Mouse (Mus musculus) lung, adult 2 months (tissue): Measurements from ENCODE around the gene Prkaca. TPM values are rescaled to one million over a fixed set of nuclear protein-coding genes. Genes with fewer than 3 reads are reported as not detected.

Source experiments
- DNase-seq: peaks from one replicate; pipeline ENCODE4 v3.0.0; 2022
- H3K4me1 ChIP-seq: fragments of 200-500 bp; 2 replicates; pipeline ENCODE4 v1.6.1; 2011; ENCODE audit warnings: low read length; ENCODE audit not compliant: control insufficient read depth, insufficient read depth
- H3K4me3 ChIP-seq: fragments of 200-500 bp; replicated peaks from 2 replicates; pipeline ENCODE3; 2011; ENCODE audit warnings: low read depth, mild to moderate bottlenecking, control low read depth, low read length; ENCODE audit errors: extremely low read depth
- CTCF ChIP-seq: fragments of 200-500 bp; IDR thresholded peaks from 2 replicates; pipeline ENCODE4 v1.5.1; 2011; ENCODE audit warnings: mild to moderate bottlenecking, low read length, control low read depth; ENCODE audit not compliant: insufficient read depth
- POLR2A ChIP-seq: fragments of 200-500 bp; IDR thresholded peaks from 2 replicates; pipeline ENCODE4 v1.6.1; 2011; ENCODE audit warnings: low read depth, mild to moderate bottlenecking, control low read depth, low read length, borderline replicate concordance; ENCODE audit errors: extremely low read depth
- WGBS: fragments of 180-500 bp; shearing (Covaris S2); methylation state at CpG from one replicate; pipeline ENCODE4 v1.1.7; 2018; 5-methylcytosine and 5-hydroxymethylcytosine counted together
- polyA plus RNA-seq: library from polyadenylated mRNA; depleted of rRNA; stranded (reverse); fragments of >200 nt; gene quantifications from 2 replicates; pipeline ENCODE4 v1.2.3, GENCODE M21; 2012; rRNA removed

The Prkaca gene
- polyA plus RNA-seq, 1 experiment = 79.9 TPM

GRCm38 (mm10) chr8:84042948-84043342 lies 70.2 kb downstream of the Prkaca start:
- no peak for DNase-seq
- H3K4me1 ChIP-seq = peaks cover 3% of the 10 kb centered on the region; the same call in 1 of the 2 replicates
- 41% methylated on average over 12 of the region's 12 CpGs for WGBS
- H3K4me3 ChIP-seq = no peak overlapping the region
- TF ChIP-seq CTCF (no peak), POLR2A (no peak)

DNA sequence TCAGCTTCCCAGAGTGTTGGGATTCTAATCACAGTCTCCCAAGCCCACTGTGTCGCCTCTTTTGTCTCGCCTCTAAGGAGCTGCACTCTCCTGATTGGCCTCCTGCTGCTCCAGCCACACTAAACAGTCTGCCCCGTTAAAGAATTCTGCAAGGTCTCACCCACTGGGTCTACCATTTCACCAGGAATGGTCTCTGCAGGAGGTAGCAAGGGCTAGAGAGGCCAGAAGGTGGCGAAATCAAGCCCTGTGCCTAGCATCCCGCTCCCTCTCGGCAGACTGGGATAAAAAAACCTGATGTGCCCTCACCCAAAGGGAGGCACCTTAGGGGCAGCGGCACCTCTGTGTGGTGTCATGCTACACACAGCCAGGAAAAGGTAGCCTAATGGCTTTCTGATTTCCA lies 71.3 kb downstream of the Prkaca start:
- TF ChIP-seq CTCF = no peak
- TF ChIP-seq POLR2A = no peak
- 22% methylated on average over 7 of the region's 7 CpGs for WGBS
- DNase-seq = no peak
- Histone ChIP-seq H3K4me3 (no peak overlapping the region), H3K4me1 (peaks cover 3% of the 10 kb centered on the region; the same call in 1 of the 2 replicates)

DNA sequence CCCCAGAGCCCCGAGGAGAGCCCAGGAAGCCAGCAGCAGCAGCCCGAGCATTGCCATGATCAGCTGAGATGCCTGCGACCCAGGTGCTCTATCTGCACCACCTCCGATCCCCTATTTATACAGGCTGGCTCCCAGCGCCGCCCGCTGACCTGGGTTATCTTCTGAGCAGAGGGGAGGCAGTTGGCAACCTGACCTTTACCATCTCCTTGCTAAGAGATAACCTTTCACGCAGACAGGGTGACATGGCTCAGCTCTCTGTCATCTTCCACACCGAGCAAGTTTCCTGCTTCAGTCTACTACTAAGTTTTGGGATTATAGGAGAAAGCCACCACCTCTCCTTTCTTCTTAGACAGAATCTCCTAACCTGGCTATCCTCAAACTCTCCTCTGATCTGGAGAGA lies 72.1 kb downstream of the Prkaca start, which contains the start of gene Rln3:
TSS of gene Rln3 (minus strand) at position 101 of the 400 bp plus-strand sequence.
- 36% methylated on average over 9 of the region's 9 CpGs for WGBS
- DNase-seq = no peak

More for the DNA sequence above, 72.1 kb downstream of the Prkaca start, which contains the start of gene Rln3:
- Histone ChIP-seq H3K4me3 (no peak within 1 kb of the TSS), H3K4me1 (peaks cover 3% of the 10 kb centered on the region; the same call in 1 of the 2 replicates)
- TF ChIP-seq POLR2A = no peak
- TF ChIP-seq CTCF = no peak

Other genes starting within 250 kb of the Prkaca start
- gene Adgre5, start 231.7 kb upstream of the Prkaca start, polyA plus RNA-seq = 557 and 634 TPM in 2 replicates
- 81.1 and 86.4 TPM in 2 replicates for gene Adgrl1, start 72.9 kb upstream of the Prkaca start, polyA plus RNA-seq
- 1.7 and 2.0 TPM in 2 replicates for gene Gm10644, start 17.8 kb upstream of the Prkaca start, polyA plus RNA-seq
- 7.5 and 7.9 TPM in 2 replicates for gene Asf1b, start 17.5 kb upstream of the Prkaca start, polyA plus RNA-seq
- gene Samd1, start 24.7 kb downstream of the Prkaca start, polyA plus RNA-seq = 37.0 and 37.9 TPM in 2 replicates
- gene 1700067K01Rik, start 28.5 kb downstream of the Prkaca start, polyA plus RNA-seq = 0.35 and 0.36 TPM in 2 replicates
- 29.5 and 57.0 TPM in 2 replicates for gene 2210011C24Rik, start 39.2 kb downstream of the Prkaca start, polyA plus RNA-seq
- 0.42 and 0.89 TPM in 2 replicates for gene Palm3, start 48.5 kb downstream of the Prkaca start, polyA plus RNA-seq
- 7.5 and 8.4 TPM in 2 replicates for gene Il27ra, start 69.6 kb downstream of the Prkaca start, polyA plus RNA-seq
- 0.22 and 0.71 TPM in 2 replicates for gene Rln3, start 72.0 kb downstream of the Prkaca start, polyA plus RNA-seq
- gene Gm10643, start 92.1 kb downstream of the Prkaca start, polyA plus RNA-seq = 0.71 and 1.0 TPM in 2 replicates
- 29.8 and 30.7 TPM in 2 replicates for gene Rfx1, start 93.8 kb downstream of the Prkaca start, polyA plus RNA-seq
- gene Dcaf15, start 131.8 kb downstream of the Prkaca start, polyA plus RNA-seq = 36.1 and 42.5 TPM in 2 replicates
- gene Podnl1, start 153.0 kb downstream of the Prkaca start, polyA plus RNA-seq = 1.8 and 2.4 TPM in 2 replicates
- gene Cc2d1a, start 174.9 kb downstream of the Prkaca start, polyA plus RNA-seq = 25.9 and 27.7 TPM in 2 replicates
- gene 4930432K21Rik, start 175.0 kb downstream of the Prkaca start, polyA plus RNA-seq = 1.0 and 1.1 TPM in 2 replicates
- gene Nanos3, start 212.2 kb downstream of the Prkaca start, polyA plus RNA-seq = 0.18 and 0.54 TPM in 2 replicates